Mouse (Mus musculus) heart, embryonic 10.5 days (tissue): ENCODE results near the gene Tbc1d21. TPM values are rescaled to one million over a fixed set of nuclear protein-coding genes. Genes with fewer than 3 reads are reported as not detected.

Experiments used
- DNase-seq: peaks from one replicate; pipeline ENCODE4 v3.0.0-alpha.2; 2017; ENCODE audit warnings: low spot score
- H3K27ac ChIP-seq: fragments of 300-500 bp; sonication (generic); 2 replicates; pipeline ENCODE4 v1.5.1; 2016; ENCODE audit warnings: mild to moderate bottlenecking
- H3K27me3 ChIP-seq: fragments of 300-500 bp; sonication (generic); 2 replicates; pipeline ENCODE4 v1.6.1; 2016; ENCODE audit warnings: mild to moderate bottlenecking; ENCODE audit not compliant: poor library complexity, insufficient read depth, severe bottlenecking
- H3K36me3 ChIP-seq: fragments of 300-500 bp; sonication (generic); 2 replicates; pipeline ENCODE4 v1.6.1; 2016; ENCODE audit warnings: mild to moderate bottlenecking, moderate library complexity
- H3K4me1 ChIP-seq: fragments of 300-500 bp; sonication (generic); 2 replicates; pipeline ENCODE4 v1.6.1; 2016; ENCODE audit warnings: mild to moderate bottlenecking
- H3K4me3 ChIP-seq: fragments of 300-500 bp; sonication (generic); 2 replicates; pipeline ENCODE4 v1.5.1; 2016; ENCODE audit warnings: mild to moderate bottlenecking, moderate library complexity
- H3K9me3 ChIP-seq: fragments of 300-500 bp; sonication (generic); 2 replicates; pipeline ENCODE4 v1.6.1; 2016; ENCODE audit warnings: mild to moderate bottlenecking, moderate library complexity
- WGBS: fragments of 180-500 bp; shearing (Covaris S2); methylation state at CpG from one replicate; pipeline ENCODE4 v1.1.7; 2016; 5-methylcytosine and 5-hydroxymethylcytosine counted together
- polyA plus RNA-seq: library from polyadenylated mRNA; unstranded; fragments of >200 nt; fragmentation: Nextera tagmentation; extraction: Ambion mirVana; gene quantifications from 2 replicates; pipeline ENCODE4 v1.2.1, GENCODE M21; 2016

The Tbc1d21 gene
- polyA plus RNA-seq, 1 experiment from 2014 or later: not detected

DNA sequence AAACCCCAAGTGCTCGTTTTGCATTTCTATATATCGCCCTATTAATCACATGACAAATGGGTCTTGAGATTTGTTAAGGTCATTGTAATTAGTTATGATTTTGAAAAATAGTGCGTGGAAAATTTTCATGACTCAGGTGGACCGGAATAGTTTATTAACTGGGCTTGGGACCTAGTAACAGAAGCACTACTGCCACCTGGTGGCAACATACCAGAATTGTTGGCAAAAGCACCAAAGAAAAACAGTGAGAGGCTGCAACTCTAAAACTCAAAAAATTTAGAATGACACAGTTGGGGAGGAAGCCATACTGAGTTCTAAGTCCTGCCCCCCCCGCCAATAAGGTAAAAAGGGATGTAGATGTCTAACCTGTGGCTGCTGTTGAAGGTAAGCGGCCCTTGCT is 611 bp downstream of the Tbc1d21 start:
- H3K36me3 ChIP-seq: no peaks in the 10 kb centered on the region
- no peaks in the 10 kb centered on the region for H3K4me1 ChIP-seq
- DNase-seq: no peak
- 0 out of 2 replicates have a peak, but pooled peaks cover 4% of the 10 kb centered on the region for H3K27me3 ChIP-seq
- no peaks in the 10 kb centered on the region for H3K9me3 ChIP-seq
- 41% methylated on average over 6 of the region's 6 CpGs for WGBS
- no peak overlapping the region for H3K4me3 ChIP-seq
- no peak overlapping the region for H3K27ac ChIP-seq

- H3K36me3 ChIP-seq: no peaks in the 10 kb centered on the region
- H3K4me1 ChIP-seq: no peaks in the 10 kb centered on the region
- 78% methylated on average over 8 of the region's 8 CpGs for WGBS
- DNase-seq: no peak
- H3K27ac ChIP-seq: no peak overlapping the region
- H3K27me3 ChIP-seq: peaks cover 29% of the 10 kb centered on the region; the same call in 1 of the 2 replicates
- H3K4me3 ChIP-seq: no peak overlapping the region
- no peaks in the 10 kb centered on the region for H3K9me3 ChIP-seq
Observed at GRCm38 (mm10) chr9:58364325-58364724, 5.9 kb downstream of the Tbc1d21 start.

- DNase-seq: no peak
- no peak overlapping the region for H3K27ac ChIP-seq
- WGBS: 76% methylated on average over 7 of the region's 7 CpGs
- H3K9me3 ChIP-seq: no peaks in the 10 kb centered on the region
- H3K4me3 ChIP-seq: no peak overlapping the region
- no peaks in the 10 kb centered on the region for H3K4me1 ChIP-seq
- no peaks in the 10 kb centered on the region for H3K36me3 ChIP-seq
- peaks cover 29% of the 10 kb centered on the region; the same call in 1 of the 2 replicates for H3K27me3 ChIP-seq
Observed at GRCm38 (mm10) chr9:58361956-58362355, 8.3 kb downstream of the Tbc1d21 start.

DNA sequence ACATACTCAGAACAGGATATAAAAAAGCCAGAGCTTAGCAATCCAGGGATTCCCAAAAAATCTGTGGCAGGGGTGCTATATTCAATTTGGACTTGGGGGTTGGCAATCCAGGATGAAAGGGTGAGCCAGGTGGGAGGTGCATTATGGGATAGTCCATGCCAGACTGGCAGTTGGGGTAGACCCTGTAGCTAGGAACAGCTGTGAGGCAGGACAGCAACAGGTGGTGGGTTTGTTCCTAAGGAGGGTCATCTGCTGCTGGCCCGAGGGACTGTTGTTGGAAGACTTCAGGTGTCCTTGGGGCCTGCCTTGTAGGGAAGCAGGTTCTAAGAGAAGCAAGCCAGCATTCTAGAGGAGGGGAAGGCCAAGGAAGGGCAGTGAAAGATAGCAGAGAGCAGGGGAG is 8.9 kb downstream of the Tbc1d21 start:
- no peaks in the 10 kb centered on the region for H3K36me3 ChIP-seq
- H3K9me3 ChIP-seq: no peaks in the 10 kb centered on the region
- WGBS: 70% methylated on average over 1 of the region's 1 CpGs
- no peak overlapping the region for H3K27ac ChIP-seq
- no peaks in the 10 kb centered on the region for H3K4me1 ChIP-seq
- DNase-seq: no peak
- H3K27me3 ChIP-seq: peaks cover 29% of the 10 kb centered on the region; the same call in 1 of the 2 replicates
- H3K4me3 ChIP-seq: no peak overlapping the region

- WGBS: 21% methylated on average over 6 of the region's 6 CpGs
- Histone ChIP-seq H3K4me3 (no peak overlapping the region), H3K4me1 (0 out of 2 replicates have a peak, but pooled peaks cover 4% of the 10 kb centered on the region), H3K36me3 (no peaks in the 10 kb centered on the region), H3K9me3 (no peaks in the 10 kb centered on the region), H3K27ac (no peak overlapping the region), H3K27me3 (0 out of 2 replicates have a peak, but pooled peaks cover 5% of the 10 kb centered on the region)
- DNase-seq: no peak
Observed at GRCm38 (mm10) chr9:58355262-58356050, 14.8 kb downstream of the Tbc1d21 start.

DNA sequence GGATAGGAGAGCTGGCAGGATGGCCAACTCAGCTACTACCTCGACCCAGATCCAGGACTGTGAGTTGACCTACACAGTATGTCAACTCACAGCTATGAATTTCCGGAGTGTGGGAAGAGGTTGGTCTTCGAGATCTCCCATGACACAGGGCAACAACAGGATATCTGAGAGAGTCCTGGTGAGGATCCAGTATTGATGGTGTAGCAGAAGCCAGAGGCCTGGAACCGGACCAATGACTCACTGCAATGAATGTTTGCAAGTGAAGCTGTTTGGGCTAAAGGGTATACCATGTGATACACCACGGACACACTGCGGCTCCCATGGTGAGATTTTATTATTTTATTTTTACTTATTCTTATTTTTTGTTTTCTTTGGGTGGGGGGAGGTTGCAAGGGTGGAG is 15.6 kb downstream of the Tbc1d21 start:
- Histone ChIP-seq H3K36me3 (no peaks in the 10 kb centered on the region), H3K9me3 (no peaks in the 10 kb centered on the region), H3K4me3 (no peak overlapping the region), H3K27me3 (no peaks in the 10 kb centered on the region), H3K4me1 (0 out of 2 replicates have a peak, but pooled peaks cover 4% of the 10 kb centered on the region), H3K27ac (no peak overlapping the region)
- no peak for DNase-seq
- WGBS: 84% methylated on average over 6 of the region's 6 CpGs

GRCm38 (mm10) chr9:58353224-58353623 is 17.0 kb downstream of the Tbc1d21 start:
- no peak overlapping the region for H3K4me3 ChIP-seq
- no peaks in the 10 kb centered on the region for H3K36me3 ChIP-seq
- no peak for DNase-seq
- 0 out of 2 replicates have a peak, but pooled peaks cover 4% of the 10 kb centered on the region for H3K4me1 ChIP-seq
- no peak overlapping the region for H3K27ac ChIP-seq
- H3K9me3 ChIP-seq: no peaks in the 10 kb centered on the region
- no peaks in the 10 kb centered on the region for H3K27me3 ChIP-seq
- WGBS: 84% methylated on average over 6 of the region's 6 CpGs

GRCm38 (mm10) chr9:58347795-58348194 is 22.5 kb downstream of the Tbc1d21 start:
- H3K27ac ChIP-seq: no peak overlapping the region
- H3K9me3 ChIP-seq: no peaks in the 10 kb centered on the region
- no peaks in the 10 kb centered on the region for H3K36me3 ChIP-seq
- peaks cover 28% of the 10 kb centered on the region for H3K27me3 ChIP-seq
- no peak overlapping the region for H3K4me3 ChIP-seq
- H3K4me1 ChIP-seq: peaks cover 13% of the 10 kb centered on the region
- WGBS: 81% methylated on average over 6 of the region's 6 CpGs
- no peak for DNase-seq

GRCm38 (mm10) chr9:58346498-58346897 is 23.8 kb downstream of the Tbc1d21 start:
- Histone ChIP-seq H3K27ac (no peak overlapping the region), H3K9me3 (no peaks in the 10 kb centered on the region), H3K36me3 (no peaks in the 10 kb centered on the region), H3K27me3 (peaks cover 28% of the 10 kb centered on the region), H3K4me1 (peaks cover 13% of the 10 kb centered on the region), H3K4me3 (no peak overlapping the region)
- 20% methylated on average over 10 of the region's 10 CpGs for WGBS
- DNase-seq: no peak

DNA sequence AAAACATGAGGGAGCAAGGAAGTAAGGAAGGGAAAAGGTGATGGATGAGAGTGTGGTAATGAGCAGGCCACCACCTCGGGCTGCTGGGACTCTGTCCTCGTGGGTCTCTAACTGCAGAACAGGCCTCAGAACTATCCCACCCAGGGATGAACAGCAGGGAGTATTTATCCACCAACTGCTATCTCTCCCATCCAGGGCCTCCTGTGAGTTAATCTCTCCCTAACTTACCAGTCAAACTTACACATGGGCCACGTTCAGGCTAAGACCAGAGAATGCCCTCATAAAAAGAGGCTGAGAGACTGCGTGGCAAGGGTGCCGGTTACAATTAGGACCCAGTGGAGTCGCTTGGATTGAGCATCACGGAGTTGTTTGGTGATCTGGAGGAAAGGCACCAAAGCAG is 24.3 kb downstream of the Tbc1d21 start:
- Histone ChIP-seq H3K36me3 (no peaks in the 10 kb centered on the region), H3K27me3 (peaks cover 28% of the 10 kb centered on the region), H3K27ac (no peak overlapping the region), H3K4me3 (no peak overlapping the region), H3K9me3 (no peaks in the 10 kb centered on the region), H3K4me1 (peaks cover 13% of the 10 kb centered on the region)
- 50% methylated on average over 7 of the region's 7 CpGs for WGBS
- no peak for DNase-seq

DNA sequence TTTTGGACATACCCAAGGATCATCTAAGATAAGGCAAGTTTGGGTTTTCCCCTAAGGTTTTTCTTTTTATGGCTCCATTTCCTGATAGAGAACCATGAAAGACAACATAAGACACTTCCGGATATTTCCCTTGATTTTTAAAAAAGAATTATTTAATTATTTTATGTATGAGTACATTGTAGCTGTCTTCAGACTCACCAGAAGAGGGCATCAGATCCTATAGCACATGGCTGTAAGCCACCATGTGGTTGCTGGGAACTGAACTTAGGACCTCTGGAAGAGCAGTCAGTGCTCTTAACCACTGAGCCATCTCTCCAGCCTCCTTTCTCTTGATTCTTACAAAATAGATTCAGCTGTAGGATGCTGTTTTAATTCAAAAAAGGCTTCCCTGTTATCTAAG is 28.5 kb downstream of the Tbc1d21 start:
- Histone ChIP-seq H3K9me3 (no peaks in the 10 kb centered on the region), H3K4me3 (no peak overlapping the region), H3K4me1 (peaks cover 9% of the 10 kb centered on the region), H3K27ac (no peak overlapping the region), H3K36me3 (no peaks in the 10 kb centered on the region), H3K27me3 (peaks cover 15% of the 10 kb centered on the region)
- 85% methylated on average over 1 of the region's 1 CpGs for WGBS
- DNase-seq: no peak

DNA sequence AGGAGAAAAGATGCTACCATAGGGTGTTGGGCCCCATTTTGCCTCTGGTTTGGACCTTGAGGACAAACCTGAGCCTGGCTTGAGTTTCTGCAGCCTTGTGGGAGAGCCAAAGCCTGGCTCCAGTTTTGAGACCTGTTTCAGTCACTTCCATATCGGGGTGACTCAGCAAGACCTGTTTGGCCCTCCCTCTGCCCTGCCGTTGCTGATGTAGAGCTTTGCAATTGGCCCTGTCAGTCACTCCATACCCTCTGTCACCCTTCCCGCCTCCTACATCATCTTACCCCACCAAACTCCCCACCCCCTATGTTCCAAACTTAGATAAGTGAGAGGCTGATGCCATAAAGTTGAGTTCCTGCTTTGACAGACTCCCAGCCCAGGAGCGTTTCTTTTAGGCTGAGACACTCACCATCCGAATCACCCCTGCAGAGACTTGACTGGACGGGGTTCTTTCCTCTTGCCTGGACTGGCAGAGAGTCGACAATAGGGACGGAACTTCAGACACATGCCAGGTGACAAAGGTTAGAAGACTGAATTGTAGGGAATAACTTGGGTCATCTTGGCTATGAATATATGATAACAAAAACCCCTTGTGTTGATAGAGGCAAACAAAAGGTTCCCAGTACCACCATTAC is 33.5 kb downstream of the Tbc1d21 start:
- Histone ChIP-seq H3K27me3 (no peaks in the 10 kb centered on the region), H3K4me3 (no peak overlapping the region), H3K4me1 (no peaks in the 10 kb centered on the region), H3K9me3 (no peaks in the 10 kb centered on the region), H3K27ac (no peak overlapping the region), H3K36me3 (no peaks in the 10 kb centered on the region)
- WGBS: 64% methylated on average over 8 of the region's 8 CpGs
- no peak for DNase-seq

GRCm38 (mm10) chr9:58331276-58331675 is 39.0 kb downstream of the Tbc1d21 start:
- peaks cover 26% of the 10 kb centered on the region for H3K4me1 ChIP-seq
- no peaks in the 10 kb centered on the region for H3K36me3 ChIP-seq
- 55% methylated on average over 3 of the region's 3 CpGs for WGBS
- no peak overlapping the region for H3K4me3 ChIP-seq
- DNase-seq: no peak
- no peaks in the 10 kb centered on the region for H3K27me3 ChIP-seq
- H3K27ac ChIP-seq: no peak overlapping the region
- H3K9me3 ChIP-seq: no peaks in the 10 kb centered on the region
